Mouse (Mus musculus): Measurements from ENCODE around the gene Gnas. TPM values are rescaled to one million over a fixed set of nuclear protein-coding genes. Genes with fewer than 3 reads are reported as not detected.
"Not testable (repeated sequence)": the region's sequence is repeated elsewhere in the genome, so short reads cannot be mapped to it uniquely, and the experiment has no call there.

The Gnas gene
- total RNA-seq, 1 experiment from 2014 or later = 282 TPM

DNA sequence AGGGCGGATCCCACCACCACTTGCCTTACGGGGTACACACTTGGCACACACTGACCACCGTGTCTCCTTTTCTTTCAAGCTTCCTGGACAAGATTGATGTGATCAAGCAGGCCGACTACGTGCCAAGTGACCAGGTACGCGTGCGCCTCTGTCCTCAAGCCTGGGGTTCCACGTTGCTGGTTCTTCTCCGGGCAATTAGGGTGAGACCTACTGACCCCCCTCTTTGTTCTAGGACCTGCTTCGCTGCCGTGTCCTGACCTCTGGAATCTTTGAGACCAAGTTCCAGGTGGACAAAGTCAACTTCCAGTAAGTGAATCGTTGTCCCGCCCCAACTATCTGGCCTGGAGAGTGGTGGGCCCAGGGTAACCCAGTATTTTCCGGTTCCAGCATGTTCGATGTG, 60.9 kb downstream of the Gnas start:
- no peak for ATAC-seq (replicated peaks; ENCODE audit: low read depth, poor library complexity, severe bottlenecking)

DNA sequence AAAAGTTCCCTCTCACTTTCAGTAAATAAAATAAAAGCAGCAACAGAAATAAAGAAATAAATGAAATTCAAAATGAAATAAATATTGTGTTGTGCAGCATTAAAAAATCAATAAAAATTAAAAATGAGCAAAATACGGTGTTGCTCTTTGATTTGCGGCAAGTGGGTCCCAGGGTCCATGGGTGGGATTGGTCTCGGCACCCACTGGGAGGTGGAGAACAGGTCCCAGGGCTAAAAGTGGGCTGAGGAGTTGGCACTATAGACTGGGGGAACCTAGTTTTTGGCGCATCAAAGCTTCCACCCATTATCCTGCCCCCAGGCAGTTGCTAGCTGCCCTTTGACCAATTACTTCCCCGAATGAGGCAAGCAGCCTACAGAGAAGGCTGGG, 62.5 kb downstream of the Gnas start, which contains the start of gene Gm20721:
Gene Gm20721, minus strand, starts transcription at position 101 of the 387 bp plus-strand sequence.
- ATAC-seq (replicated peaks; ENCODE audit: low read depth, poor library complexity, severe bottlenecking) = no peak

DNA sequence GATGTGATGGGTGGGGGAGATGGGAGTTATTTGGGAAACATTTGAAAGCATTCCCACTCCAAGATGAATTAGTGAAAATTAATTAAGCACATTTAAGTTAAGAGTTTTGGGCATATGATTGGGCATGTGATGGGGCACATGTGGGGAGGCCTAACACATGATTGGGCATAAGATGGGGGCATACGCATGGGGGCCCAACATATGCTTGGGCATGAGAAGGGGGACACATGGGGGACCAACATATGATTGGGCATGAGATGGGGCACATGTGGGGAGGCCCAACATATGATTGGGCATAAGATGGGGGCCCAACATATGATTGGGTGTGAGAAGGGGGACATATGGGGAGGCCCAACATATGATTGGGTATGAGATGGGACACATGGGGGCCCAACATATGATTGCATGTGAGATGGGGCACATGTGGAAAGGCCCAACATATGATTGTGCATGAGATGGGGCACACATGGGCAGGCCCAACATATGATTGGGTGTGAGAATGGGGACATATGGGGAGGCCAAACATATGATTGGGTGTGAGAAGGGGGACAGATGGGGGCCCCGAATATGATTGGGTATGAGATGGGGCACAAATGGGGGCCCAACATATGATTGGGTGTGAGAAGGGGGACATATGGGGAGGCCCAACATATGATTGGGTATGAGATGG, 63.0 kb downstream of the Gnas start:
- not testable (repeated sequence) for ATAC-seq (replicated peaks; ENCODE audit: low read depth, poor library complexity, severe bottlenecking)

DNA sequence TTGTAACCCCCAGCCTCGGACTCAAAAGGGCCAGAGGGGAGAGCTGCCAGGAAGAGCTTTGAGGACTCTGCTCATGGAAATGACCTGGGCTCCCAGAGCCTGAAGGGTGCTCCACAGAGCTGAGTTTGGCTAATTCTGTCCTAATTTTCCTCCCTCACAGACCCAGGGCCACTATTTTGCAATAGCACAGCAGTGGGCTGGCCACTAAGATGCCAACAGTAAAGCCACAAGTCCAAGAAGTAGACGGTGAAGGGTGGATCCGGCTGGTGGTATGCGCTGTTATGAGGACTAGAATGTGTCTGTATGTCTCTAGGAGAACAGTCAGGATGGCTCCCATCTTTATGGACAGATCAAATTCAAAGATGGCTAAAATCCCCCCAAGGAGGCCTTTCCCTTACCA, 74.4 kb downstream of the Gnas start:
- no peak for ATAC-seq (replicated peaks; ENCODE audit: low read depth, poor library complexity, severe bottlenecking)

DNA sequence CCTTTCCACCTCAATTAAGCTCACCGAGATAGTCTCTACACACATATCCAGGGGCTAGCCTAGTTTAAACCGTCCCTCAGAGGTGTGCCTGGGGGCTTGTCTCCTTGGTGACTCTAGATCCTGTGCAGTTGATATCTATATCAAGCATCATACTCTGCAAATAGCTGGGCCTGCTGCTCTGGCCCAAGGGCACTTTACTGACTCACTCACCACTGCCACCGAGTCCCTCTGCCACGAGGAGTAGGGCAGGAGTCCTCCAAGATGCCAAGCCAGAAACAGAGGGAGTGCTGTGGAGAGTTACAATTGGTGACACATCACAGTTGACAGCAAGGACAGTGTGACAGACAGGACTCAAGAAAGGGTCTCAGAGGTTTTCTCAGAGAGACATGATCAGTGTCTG, 75.5 kb downstream of the Gnas start:
- ATAC-seq (replicated peaks; ENCODE audit: low read depth, poor library complexity, severe bottlenecking) = no peak

DNA sequence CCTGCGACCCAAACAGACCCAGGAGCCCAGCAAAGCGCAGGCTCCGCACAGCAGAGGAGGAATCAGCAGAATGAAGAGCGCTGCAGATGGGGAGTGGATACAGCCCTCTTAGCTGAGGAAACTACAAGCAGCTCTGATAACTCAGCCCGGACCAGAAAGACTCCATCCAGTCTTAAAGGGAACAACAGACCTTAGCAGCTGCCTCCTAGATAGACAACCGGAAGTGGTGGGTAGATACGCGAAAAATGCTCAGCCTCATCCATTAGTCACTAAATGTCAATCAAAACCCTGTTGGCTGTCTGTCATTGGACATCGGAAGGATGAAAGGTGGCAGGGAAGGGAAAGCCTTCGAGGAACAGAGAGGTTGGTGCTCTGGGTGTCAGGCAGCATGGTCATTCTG, 82.5 kb downstream of the Gnas start:
- no peak for ATAC-seq (replicated peaks; ENCODE audit: low read depth, poor library complexity, severe bottlenecking)

DNA sequence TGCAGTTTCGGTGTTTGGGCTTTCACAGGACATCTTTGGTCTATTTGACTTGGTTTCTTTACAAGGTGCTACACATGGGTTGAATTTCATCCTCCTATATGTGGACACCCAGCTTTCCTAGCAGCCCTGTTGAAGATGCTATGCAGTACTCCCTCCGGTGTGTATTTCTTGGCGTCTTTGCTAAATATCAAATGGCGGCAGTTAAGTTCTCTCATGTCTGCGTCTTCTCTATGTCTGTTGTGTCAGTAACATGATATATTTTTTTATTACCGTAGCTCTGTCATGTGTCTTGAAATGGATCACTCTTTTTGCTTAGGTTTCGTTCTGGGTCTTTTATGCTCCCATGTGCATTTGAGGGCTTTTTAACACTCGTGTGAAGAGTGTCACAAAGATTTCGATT, 96.9 kb downstream of the Gnas start:
- ATAC-seq (replicated peaks; ENCODE audit: low read depth, poor library complexity, severe bottlenecking) = no peak

DNA sequence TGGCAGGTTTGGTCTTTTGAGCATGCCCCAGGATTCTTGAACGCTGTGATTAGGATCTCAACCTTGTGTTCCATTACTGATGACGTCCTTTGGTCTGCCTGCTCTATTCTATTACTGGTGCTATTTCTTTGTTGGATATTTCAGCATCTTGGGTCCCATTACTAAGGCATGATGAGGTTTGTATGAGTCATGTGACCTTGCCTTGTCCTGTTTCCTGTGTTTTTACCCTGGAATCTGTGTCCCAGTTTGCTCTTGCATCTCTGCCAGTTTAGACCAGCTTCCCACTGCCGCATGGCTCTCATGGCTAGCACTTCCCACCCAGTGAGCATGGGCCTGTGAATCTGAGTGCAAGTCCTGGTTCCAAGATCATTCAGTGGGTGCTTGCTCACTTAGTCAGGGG, 107.8 kb downstream of the Gnas start:
- ATAC-seq (replicated peaks; ENCODE audit: low read depth, poor library complexity, severe bottlenecking) = no peak

DNA sequence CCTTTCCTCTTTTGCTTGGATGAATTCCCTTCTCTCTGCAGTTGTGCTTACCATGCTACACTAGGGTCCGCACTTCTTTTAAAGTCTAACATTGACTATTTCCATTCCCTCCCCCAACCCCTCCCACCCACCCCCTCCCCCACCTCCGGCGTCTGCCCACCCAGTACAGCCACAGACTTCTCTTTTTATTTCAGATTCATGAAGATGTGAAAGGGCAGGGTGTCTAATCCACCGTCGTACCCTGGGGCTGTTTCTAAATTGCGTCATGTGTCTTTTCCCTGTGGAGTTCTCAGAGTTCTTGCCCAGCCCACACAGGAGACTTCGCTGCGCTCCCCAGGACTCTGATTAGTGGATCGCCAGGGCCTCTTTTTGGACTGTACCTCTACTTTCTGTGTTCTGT, 108.4 kb downstream of the Gnas start:
- ATAC-seq (replicated peaks; ENCODE audit: low read depth, poor library complexity, severe bottlenecking) = no peak

DNA sequence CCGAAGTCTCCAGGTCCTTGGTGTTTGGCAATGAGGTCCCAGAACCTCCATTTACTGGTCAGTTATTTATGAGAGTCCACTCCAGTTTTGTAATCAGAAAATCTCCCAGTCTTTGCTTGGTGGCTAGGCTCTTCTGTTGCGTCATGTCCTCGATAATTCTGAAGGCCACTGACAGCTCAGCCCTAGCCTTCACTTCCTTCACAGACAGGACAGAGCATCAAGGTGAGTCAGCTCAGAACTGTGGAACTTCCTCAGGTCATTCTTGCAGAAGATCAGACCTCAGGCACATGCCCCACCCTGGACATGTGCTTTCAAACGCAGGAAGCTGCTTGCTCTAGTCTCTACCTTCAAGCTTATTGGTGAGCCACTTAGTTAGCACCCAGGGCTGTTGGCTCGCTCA, 109.3 kb downstream of the Gnas start:
- no peak for ATAC-seq (replicated peaks; ENCODE audit: low read depth, poor library complexity, severe bottlenecking)

Other genes starting within 250 kb of the Gnas start
- 25.5 and 35.0 TPM in 2 replicates for gene Stx16, start 208.0 kb upstream of the Gnas start, total RNA-seq (2017)
- gene Npepl1, start 174.0 kb upstream of the Gnas start, total RNA-seq (2017) = 33.5 and 34.8 TPM in 2 replicates
- 10.9 and 17.9 TPM in 2 replicates for gene Gm20721, start 62.4 kb downstream of the Gnas start, total RNA-seq (2017)
- gene Nelfcd, start 131.5 kb downstream of the Gnas start, total RNA-seq (2017) = 39.3 and 43.1 TPM in 2 replicates
- 104 and 125 TPM in 2 replicates for gene Ctsz, start 154.7 kb downstream of the Gnas start, total RNA-seq (2017)
- gene Tubb1, start 166.4 kb downstream of the Gnas start, total RNA-seq (2017) = 2.0 TPM in 1 of 2 replicates, not detected in the other
- gene Atp5e, start 179.8 kb downstream of the Gnas start, total RNA-seq (2017) = 252 and 315 TPM in 2 replicates
- gene Prelid3b, start 188.8 kb downstream of the Gnas start, total RNA-seq (2017) = 130 and 142 TPM in 2 replicates

All from common myeloid progenitor, adult 5-6 weeks (primary cell).